Mouse (Mus musculus) CH12.LX (cell line): ENCODE measurements at regions not wholly inside any gene's neighbourhood (a gene's known extent, or its start where the extent isn't known, plus 50 kb on each side); places are given as distances from the start of the nearest gene placed in this dataset.

ENCODE experiments used
- DNase-seq: peaks from one replicate; pipeline ENCODE4 v3.0.0-alpha.2; 2013; ENCODE audit errors: extremely low read depth
- H3K27ac ChIP-seq: 2 replicates; pipeline ENCODE4 v1.5.1; 2012; ENCODE audit warnings: low read depth, mild to moderate bottlenecking, control low read depth, moderate library complexity; ENCODE audit not compliant: insufficient read depth
- H3K27me3 ChIP-seq: replicated peaks from 2 replicates; pipeline ENCODE3; 2012; ENCODE audit warnings: inconsistent platforms
- H3K36me3 ChIP-seq, 2 experiments: replicated peaks in 1 of 2; 2 replicates each; pipeline versions ENCODE3 to v1.6.1; 2012; ENCODE audit warnings: inconsistent platforms in 1 of 2, low read length in 1 of 2, mild to moderate bottlenecking in 1 of 2, mixed read lengths in 1 of 2, moderate library complexity in 1 of 2; ENCODE audit not compliant: control insufficient read depth in 1 of 2, insufficient read depth in 1 of 2
- H3K4me1 ChIP-seq, 2 experiments: 2 replicates each; pipeline ENCODE4 v1.6.1; 2012; ENCODE audit warnings: inconsistent platforms in 1 of 2, moderate library complexity in 1 of 2; ENCODE audit not compliant: insufficient read depth in 2 of 2, control insufficient read depth in 1 of 2
- H3K4me2 ChIP-seq: 2 replicates; pipeline ENCODE4 v1.6.1; 2012; ENCODE audit warnings: low read depth, mild to moderate bottlenecking, control low read depth; ENCODE audit not compliant: poor library complexity, insufficient read depth, severe bottlenecking
- H3K4me3 ChIP-seq, 3 experiments: fragments of 150-350 bp in 1 of 3; sonication (generic) in 1 of 3; replicated peaks in 1 of 3; 2 replicates each; pipeline versions ENCODE3 to v1.5.1; 2011 to 2012; ENCODE audit warnings: low read depth in 2 of 3, low read length in 2 of 3, mild to moderate bottlenecking in 2 of 3, moderate library complexity in 2 of 3, control low read depth in 1 of 3, improper control_type of control experiment in 1 of 3, inconsistent platforms in 1 of 3, mixed read lengths in 1 of 3; ENCODE audit not compliant: poor library complexity in 1 of 3
- H3K79me2 ChIP-seq: replicated peaks from 2 replicates; pipeline ENCODE4 v1.6.1; 2012; ENCODE audit warnings: mild to moderate bottlenecking, moderate library complexity; ENCODE audit not compliant: control insufficient read depth, poor library complexity, insufficient read depth, severe bottlenecking; ENCODE audit errors: extremely low read depth
- H3K9ac ChIP-seq: 2 replicates; pipeline ENCODE4 v1.6.1; 2012; ENCODE audit warnings: low read depth, mild to moderate bottlenecking, control low read depth, moderate library complexity; ENCODE audit not compliant: insufficient read depth
- H3K9me3 ChIP-seq: replicated peaks from 2 replicates; pipeline ENCODE3; 2012; ENCODE audit warnings: low read length, inconsistent platforms, mixed read lengths
- E2F4 ChIP-seq: IDR thresholded peaks from 2 replicates; pipeline ENCODE4 v1.6.1; 2011; ENCODE audit warnings: low read depth, low read length, improper control_type of control experiment; ENCODE audit not compliant: insufficient replicate concordance
- EP300 ChIP-seq: IDR thresholded peaks from 2 replicates; pipeline ENCODE4 v1.6.1; 2011; ENCODE audit warnings: low read length, improper control_type of control experiment
- ETS1 ChIP-seq: conservative IDR thresholded peaks from 2 replicates; pipeline ENCODE4 v1.6.1; 2012; ENCODE audit warnings: low read depth, mild to moderate bottlenecking, inconsistent platforms, low read length, improper control_type of control experiment, moderate library complexity
- HCFC1 ChIP-seq: IDR thresholded peaks from 2 replicates; pipeline ENCODE4 v1.6.1; 2012; ENCODE audit warnings: low read depth, mild to moderate bottlenecking, inconsistent platforms, low read length, improper control_type of control experiment
- IRF4 ChIP-seq: IDR thresholded peaks from 2 replicates; pipeline ENCODE4 v1.6.1; 2014; ENCODE audit warnings: low read depth, mild to moderate bottlenecking, inconsistent platforms, low read length, improper control_type of control experiment
- JUN ChIP-seq: IDR thresholded peaks from 2 replicates; pipeline ENCODE4 v1.6.1; 2011; ENCODE audit warnings: low read depth, mild to moderate bottlenecking, low read length, improper control_type of control experiment, moderate library complexity; ENCODE audit not compliant: insufficient read depth
- JUND ChIP-seq: conservative IDR thresholded peaks from 2 replicates; pipeline ENCODE4 v1.6.1; 2011; ENCODE audit warnings: low read depth, low read length, improper control_type of control experiment
- KAT2A ChIP-seq: IDR thresholded peaks from 2 replicates; pipeline ENCODE4 v1.6.1; 2012; ENCODE audit warnings: low read length, improper control_type of control experiment, inconsistent platforms; ENCODE audit not compliant: insufficient replicate concordance
- MAFK ChIP-seq: IDR thresholded peaks from 2 replicates; pipeline ENCODE4 v1.6.1; 2011; ENCODE audit warnings: low read length, improper control_type of control experiment; ENCODE audit not compliant: insufficient replicate concordance
- MEF2A ChIP-seq: IDR thresholded peaks from 2 replicates; pipeline ENCODE4 v1.6.1; 2014; ENCODE audit warnings: low read depth, mild to moderate bottlenecking, inconsistent platforms, low read length, improper control_type of control experiment, borderline replicate concordance
- MXI1 ChIP-seq: IDR thresholded peaks from 2 replicates; pipeline ENCODE4 v1.6.1; 2011; ENCODE audit warnings: mild to moderate bottlenecking, low read depth, low read length, improper control_type of control experiment
- MYC ChIP-seq: IDR thresholded peaks from 2 replicates; pipeline ENCODE4 v1.6.1; 2011; ENCODE audit warnings: low read depth, mild to moderate bottlenecking, improper control_type of control experiment, low read length
- NRF1 ChIP-seq: IDR thresholded peaks from 2 replicates; pipeline ENCODE4 v1.6.1; 2014; ENCODE audit warnings: low read depth, mild to moderate bottlenecking, inconsistent platforms, low read length, improper control_type of control experiment, moderate library complexity
- PAX5 ChIP-seq: IDR thresholded peaks from 2 replicates; pipeline ENCODE4 v1.6.1; 2012; ENCODE audit warnings: low read length, inconsistent platforms, mixed read lengths
- POLR2A ChIP-seq: IDR thresholded peaks from 2 replicates; pipeline ENCODE4 v1.6.1; 2011; ENCODE audit warnings: low read depth, mild to moderate bottlenecking, improper control_type of control experiment, low read length
- RCOR1 ChIP-seq: conservative IDR thresholded peaks from 2 replicates; pipeline ENCODE4 v1.6.1; 2012; ENCODE audit warnings: low read depth, mild to moderate bottlenecking, inconsistent platforms, low read length, improper control_type of control experiment
- SIN3A ChIP-seq: IDR thresholded peaks from 2 replicates; pipeline ENCODE4 v1.6.1; 2012; ENCODE audit warnings: low read length, improper control_type of control experiment, inconsistent platforms
- SMC3 ChIP-seq: IDR thresholded peaks from 2 replicates; pipeline ENCODE4 v1.6.1; 2011; ENCODE audit warnings: low read depth, low read length, improper control_type of control experiment
- TBP ChIP-seq: conservative IDR thresholded peaks from 2 replicates; pipeline ENCODE4 v1.6.1; 2011; ENCODE audit warnings: low read depth, low read length, improper control_type of control experiment
- TCF12 ChIP-seq: IDR thresholded peaks from 2 replicates; pipeline ENCODE4 v1.6.1; 2014; ENCODE audit warnings: low read depth, mild to moderate bottlenecking, inconsistent platforms, low read length, improper control_type of control experiment
- USF1 ChIP-seq: IDR thresholded peaks from 2 replicates; pipeline ENCODE4 v1.6.1; 2014; ENCODE audit warnings: low read depth, mild to moderate bottlenecking, inconsistent platforms, low read length, improper control_type of control experiment
- USF2 ChIP-seq: conservative IDR thresholded peaks from 2 replicates; pipeline ENCODE4 v1.6.1; 2011; ENCODE audit warnings: low read depth, low read length, improper control_type of control experiment
- ZC3H11A ChIP-seq: IDR thresholded peaks from 2 replicates; pipeline ENCODE4 v1.6.1; 2012; ENCODE audit warnings: low read depth, mild to moderate bottlenecking, inconsistent platforms, low read length, improper control_type of control experiment
- ZMIZ1 ChIP-seq: IDR thresholded peaks from 2 replicates; pipeline ENCODE4 v1.6.1; 2012; ENCODE audit warnings: low read depth, mild to moderate bottlenecking, inconsistent platforms, low read length, improper control_type of control experiment
- dilution Hi-C: fragments of 300-500 bp; cut with MboI; formaldehyde crosslinking; loops from 2 replicates; pipeline ENCODE4 v1.14.3; 2020; ENCODE audit warnings: low sequenced_read_pairs; ENCODE audit not compliant: extremely low pct_unique_long_range_greater_than_20kb, extremely low pct_ligation_motif_present
- in situ Hi-C: fragments of 300-500 bp; cut with MboI; formaldehyde crosslinking; loops from 3 replicates; pipeline ENCODE4 v1.14.3; 2019; ENCODE audit warnings: low sequenced_read_pairs, low pct_ligation_motif_present, low pct_unique_long_range_greater_than_20kb, mixed read lengths

GRCm38 (mm10) chr19:18015371-18015770 lies 177.9 kb upstream of the Pcsk5 start:
- TF ChIP-seq NRF1 (no peak), RCOR1 (no peak), HCFC1 (no peak), USF1 (no peak), POLR2A (no peak)
- TF ChIP-seq, all 38 proteins: peak for 0
- Histone ChIP-seq H3K4me2 (no peak overlapping the region), H3K79me2 (no peaks in the 10 kb centered on the region), H3K4me3 (no peak overlapping the region), H3K36me3 (no peaks in the 10 kb centered on the region), H3K4me1 (no peaks in the 10 kb centered on the region), H3K9ac (no peak overlapping the region), H3K27ac (no peak overlapping the region), H3K9me3 (no peaks in the 10 kb centered on the region), H3K27me3 (no peaks in the 10 kb centered on the region)
- DNase-seq = no peak
- in situ Hi-C loops (no loop called here), dilution Hi-C loops (no loop called here)

DNA sequence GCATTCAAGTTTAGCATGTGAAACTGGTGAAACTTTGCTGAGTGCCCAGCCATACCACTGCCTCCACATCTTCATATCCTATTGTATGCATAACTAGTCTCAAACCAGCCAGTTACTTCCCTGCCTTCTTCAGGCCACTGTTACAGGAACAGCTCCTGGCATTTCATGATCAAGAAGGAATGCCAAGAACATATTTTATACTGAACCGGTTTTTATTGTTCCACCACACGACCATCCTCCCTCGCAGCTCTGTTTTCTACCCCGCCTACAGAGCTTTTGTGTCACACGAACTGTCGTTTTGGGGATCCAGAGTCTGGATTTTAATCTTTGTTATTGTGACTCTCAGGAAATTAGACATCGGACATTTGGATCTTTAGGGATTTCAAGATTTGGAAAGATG lies 174.6 kb upstream of the Pcsk5 start:
- TF ChIP-seq JUN = no peak
- Histone ChIP-seq H3K4me3 (no peak overlapping the region), H3K36me3 (no peaks in the 10 kb centered on the region), H3K4me2 (no peak overlapping the region), H3K27me3 (no peaks in the 10 kb centered on the region), H3K27ac (no peak overlapping the region), H3K9me3 (no peaks in the 10 kb centered on the region), H3K4me1 (no peaks in the 10 kb centered on the region), H3K9ac (no peak overlapping the region), H3K79me2 (no peaks in the 10 kb centered on the region)
- in situ Hi-C loops (no loop called here), dilution Hi-C loops (no loop called here)
- DNase-seq = no peak

GRCm38 (mm10) chr19:17997561-17997960 lies 160.1 kb upstream of the Pcsk5 start:
- H3K4me3 ChIP-seq = no peak overlapping the region
- no peaks in the 10 kb centered on the region for H3K36me3 ChIP-seq
- H3K27ac ChIP-seq = no peak overlapping the region
- H3K4me2 ChIP-seq = no peak overlapping the region
- in situ Hi-C loops = no loop called here
- no peaks in the 10 kb centered on the region for H3K27me3 ChIP-seq
- TF ChIP-seq TCF12 = no peak
- TF ChIP-seq IRF4 = no peak
- no peak for TF ChIP-seq KAT2A
- TF ChIP-seq SIN3A = no peak
- TF ChIP-seq EP300 = no peak
- TF ChIP-seq MAFK = no peak
- TF ChIP-seq JUND = no peak
- TF ChIP-seq E2F4 = no peak
- no peak for TF ChIP-seq PAX5
- no peak for TF ChIP-seq ETS1
- no peak for TF ChIP-seq TBP
- no peak for TF ChIP-seq ZMIZ1
- TF ChIP-seq MXI1 = no peak
- no peak for TF ChIP-seq ZC3H11A
- TF ChIP-seq USF2 = no peak
- no peak for TF ChIP-seq MEF2A
- TF ChIP-seq SMC3 = no peak
- no peak for TF ChIP-seq MYC
- H3K4me1 ChIP-seq = peaks cover 3 to 5% of the 10 kb centered on the region in 2 experiments; a peak in 2 of 4 replicates
- no peaks in the 10 kb centered on the region for H3K79me2 ChIP-seq
- no peak for DNase-seq
- peaks cover 6% of the 10 kb centered on the region for H3K9me3 ChIP-seq
- dilution Hi-C loops = no loop called here
- no peak overlapping the region for H3K9ac ChIP-seq
